Mouse (Mus musculus) small intestine, adult 2 months (tissue): ENCODE results near the gene 2200002D01Rik.

Source experiments
- CTCF ChIP-seq: fragments of 200-500 bp; IDR thresholded peaks from 2 replicates; pipeline ENCODE4 v1.5.1; 2012; ENCODE audit warnings: low read depth, mild to moderate bottlenecking, control low read depth, inconsistent platforms, low read length, moderate library complexity, mixed read lengths; ENCODE audit not compliant: insufficient replicate concordance, insufficient read length; ENCODE audit errors: extremely low read depth
- POLR2A ChIP-seq: fragments of 200-500 bp; IDR thresholded peaks from 2 replicates; pipeline ENCODE4 v1.6.1; 2012; ENCODE audit warnings: low read depth, mild to moderate bottlenecking, control low read depth, inconsistent platforms, low read length, moderate library complexity

DNA sequence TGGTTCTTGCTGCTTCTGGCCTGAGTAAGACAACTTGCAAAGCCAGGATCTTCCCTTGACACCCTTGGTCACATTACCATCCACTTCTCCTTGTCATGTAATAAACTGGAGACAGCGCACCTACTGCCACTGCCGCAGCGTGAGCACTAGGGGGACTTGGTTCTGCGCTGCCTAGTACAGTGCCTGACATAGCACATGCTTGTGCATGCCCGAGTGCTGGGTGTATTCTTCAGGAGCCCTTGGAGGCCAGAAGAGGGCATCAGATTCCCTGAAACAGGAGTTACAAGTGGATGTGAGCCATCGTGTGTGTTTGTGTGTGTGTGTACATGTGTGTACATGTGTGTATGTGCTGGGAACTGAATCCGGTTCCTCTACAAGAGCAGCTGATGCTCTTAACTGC is 39.2 kb upstream of the 2200002D01Rik start:
- TF ChIP-seq POLR2A = no peak
- no peak for TF ChIP-seq CTCF
